Mouse (Mus musculus) large intestine, adult 2 months (tissue): Measurements from ENCODE around the gene C1rl. TPM values are rescaled to one million over a fixed set of nuclear protein-coding genes. Genes with fewer than 3 reads are reported as not detected.
"Not testable (repeated sequence)": the region's sequence is repeated elsewhere in the genome, so short reads cannot be mapped to it uniquely, and the experiment has no call there.

Experiments
- DNase-seq: peaks from one replicate; pipeline ENCODE4 v3.0.0-alpha.2; 2012; ENCODE audit warnings: low read depth, low spot score
- WGBS: fragments of 180-500 bp; shearing (Covaris S2); methylation state at CpG from one replicate; pipeline ENCODE4 v1.1.7; 2018; 5-methylcytosine and 5-hydroxymethylcytosine counted together
- polyA plus RNA-seq: library from polyadenylated mRNA; depleted of rRNA; stranded (reverse); fragments of >200 nt; gene quantifications from 2 replicates; pipeline ENCODE4 v1.2.3, GENCODE M21; 2012

The C1rl gene
- polyA plus RNA-seq, 1 experiment: 1.7 TPM

GRCm38 (mm10) chr6:124496054-124496453, 3.1 kb downstream of the C1rl start:
- no peak for DNase-seq
- 89% methylated on average over 5 of the region's 5 CpGs for WGBS

- 55% methylated on average over 10 of the region's 10 CpGs for WGBS
- no peak for DNase-seq
Measured at GRCm38 (mm10) chr6:124499914-124500566, 7.1 kb downstream of the C1rl start.

- 47% methylated on average over 4 of the region's 4 CpGs for WGBS
- DNase-seq: no peak
Measured at GRCm38 (mm10) chr6:124501473-124501872, 8.6 kb downstream of the C1rl start.

GRCm38 (mm10) chr6:124502021-124502420, 9.1 kb downstream of the C1rl start:
- WGBS: 78% methylated on average over 5 of the region's 5 CpGs
- DNase-seq: no peak

- WGBS: 29% methylated on average over 4 of the region's 4 CpGs
Measured at GRCm38 (mm10) chr6:124505028-124505427, 12.1 kb downstream of the C1rl start.

GRCm38 (mm10) chr6:124506991-124507390, 14.1 kb downstream of the C1rl start:
- 31% methylated on average over 6 of the region's 6 CpGs for WGBS
- no peak for DNase-seq

More at GRCm38 (mm10) chr6:124505028-124505427, 12.1 kb downstream of the C1rl start:
- DNase-seq: no peak

- WGBS: 87% methylated on average over 10 of the region's 10 CpGs
- no peak for DNase-seq
Measured at GRCm38 (mm10) chr6:124508292-124508691, 15.4 kb downstream of the C1rl start.

GRCm38 (mm10) chr6:124509192-124509591, 16.3 kb downstream of the C1rl start:
- not testable (repeated sequence) for DNase-seq

GRCm38 (mm10) chr6:124511936-124512335, 19.0 kb downstream of the C1rl start:
- 36% methylated on average over 6 of the region's 6 CpGs for WGBS
- DNase-seq: no peak

More at GRCm38 (mm10) chr6:124509192-124509591, 16.3 kb downstream of the C1rl start:
- WGBS: 51% methylated on average over 5 of the region's 5 CpGs

GRCm38 (mm10) chr6:124512355-124512836, 19.5 kb downstream of the C1rl start, which contains the start of gene C1ra:
C1ra (plus strand) TSS chr6:124512405.
- peak; percentile 28 for DNase-seq
- 4% methylated on average over 6 of the region's 6 CpGs for WGBS

GRCm38 (mm10) chr6:124517733-124518132, 24.8 kb downstream of the C1rl start:
- WGBS: 89% methylated on average over 4 of the region's 4 CpGs
- not testable (repeated sequence) for DNase-seq

- not testable (repeated sequence) for DNase-seq
- 74% methylated on average over 7 of the region's 7 CpGs for WGBS
Measured at GRCm38 (mm10) chr6:124522082-124522481, 29.2 kb downstream of the C1rl start.

- no peak for DNase-seq
- WGBS: 50% methylated on average over 3 of the region's 3 CpGs
Measured at GRCm38 (mm10) chr6:124527881-124528280, 35.0 kb downstream of the C1rl start.

- 74% methylated on average over 8 of the region's 8 CpGs for WGBS
Measured at GRCm38 (mm10) chr6:124531077-124531476, 38.2 kb downstream of the C1rl start.

GRCm38 (mm10) chr6:124536125-124536829, 43.4 kb downstream of the C1rl start:
- DNase-seq: not testable (repeated sequence)
- WGBS: 75% methylated on average over 8 of the region's 8 CpGs

More at GRCm38 (mm10) chr6:124531077-124531476, 38.2 kb downstream of the C1rl start:
- no peak for DNase-seq

GRCm38 (mm10) chr6:124541176-124541575, 48.3 kb downstream of the C1rl start:
- DNase-seq: not testable (repeated sequence)

GRCm38 (mm10) chr6:124542284-124542683, 49.4 kb downstream of the C1rl start, which contains the start of gene C1s1:
C1s1 (minus strand) TSS chr6:124542359.
- WGBS: 0% methylated on average over 1 of the region's 1 CpGs
- peak; percentile 8 for DNase-seq

More at GRCm38 (mm10) chr6:124541176-124541575, 48.3 kb downstream of the C1rl start:
- WGBS: 79% methylated on average over 2 of the region's 2 CpGs

GRCm38 (mm10) chr6:124544466-124544865, 51.6 kb downstream of the C1rl start:
- DNase-seq: no peak
- WGBS: 76% methylated on average over 6 of the region's 6 CpGs

GRCm38 (mm10) chr6:124545425-124545824, 52.5 kb downstream of the C1rl start:
- WGBS: 68% methylated on average over 2 of the region's 2 CpGs
- no peak for DNase-seq

- WGBS: 93% methylated on average over 3 of the region's 3 CpGs
Measured at GRCm38 (mm10) chr6:124547979-124548378, 55.1 kb downstream of the C1rl start.

More at GRCm38 (mm10) chr6:124547979-124548378, 55.1 kb downstream of the C1rl start:
- DNase-seq: not testable (repeated sequence)
